Mouse (Mus musculus): ENCODE data around the gene 1600014C10Rik.

- TF ChIP-seq MAX (IDR thresholded peaks at IDR 0.05): no peak
- no peak for TF ChIP-seq CTCF (IDR thresholded peaks at IDR 0.05; ENCODE audit: control insufficient read depth, insufficient read depth, insufficient read length)
Measured at GRCm38 (mm10) chr7:38181366-38181765, 1.7 kb upstream of the 1600014C10Rik start.

Measured in C2C12 (cell line).